Mouse (Mus musculus) midbrain, embryonic 13.5 days (tissue): ENCODE measurements around the gene Men1. TPM values are rescaled to one million over a fixed set of nuclear protein-coding genes. Genes with fewer than 3 reads are reported as not detected.
A peak's percentile ranks its signal among the peaks of the same experiment; 100 is the strongest.

ENCODE experiments used
- ATAC-seq: fragments of 200-750 bp; cut with Nextera tagmentation; 2 replicates; pipeline ENCODE4 v1.8.0; 2017; ENCODE audit warnings: mild to moderate bottlenecking, moderate TSS enrichment, moderate library complexity
- H3K27ac ChIP-seq: fragments of 300-500 bp; sonication (generic); 2 replicates; pipeline ENCODE4 v1.5.1; 2015; ENCODE audit warnings: inconsistent platforms, mild to moderate bottlenecking, moderate library complexity
- H3K27me3 ChIP-seq: fragments of 300-500 bp; sonication (generic); 2 replicates; pipeline ENCODE4 v1.6.1; 2015; ENCODE audit warnings: mild to moderate bottlenecking, inconsistent platforms
- H3K36me3 ChIP-seq: fragments of 300-500 bp; sonication (generic); 2 replicates; pipeline ENCODE4 v1.6.1; 2015; ENCODE audit warnings: mild to moderate bottlenecking, inconsistent platforms
- H3K4me1 ChIP-seq: fragments of 300-500 bp; sonication (generic); replicated peaks from 2 replicates; pipeline ENCODE4 v1.6.1; 2015; ENCODE audit warnings: inconsistent platforms
- H3K4me2 ChIP-seq: fragments of 300-500 bp; sonication (generic); replicated peaks from 2 replicates; pipeline ENCODE4 v1.6.1; 2015; ENCODE audit warnings: moderate library complexity, mild to moderate bottlenecking, inconsistent platforms
- H3K4me3 ChIP-seq: fragments of 300-500 bp; sonication (generic); replicated peaks from 2 replicates; pipeline ENCODE4 v1.5.1; 2015; ENCODE audit warnings: mild to moderate bottlenecking, inconsistent platforms
- H3K9ac ChIP-seq: fragments of 300-500 bp; sonication (generic); replicated peaks from 2 replicates; pipeline ENCODE4 v1.6.1; 2015; ENCODE audit warnings: mild to moderate bottlenecking, inconsistent platforms
- H3K9me3 ChIP-seq: fragments of 300-500 bp; sonication (generic); 2 replicates; pipeline ENCODE4 v1.6.1; 2016; ENCODE audit warnings: mild to moderate bottlenecking, inconsistent platforms
- WGBS: fragments of 180-500 bp; shearing (Covaris S2); methylation state at CpG from one replicate; pipeline ENCODE4 v1.1.7; 2015; 5-methylcytosine and 5-hydroxymethylcytosine counted together
- polyA plus RNA-seq: library from polyadenylated mRNA; unstranded; fragments of >200 nt; fragmentation: Nextera tagmentation; extraction: Ambion mirVana; gene quantifications from 2 replicates; pipeline ENCODE4 v1.2.1, GENCODE M21; 2015

Gene Men1
- polyA plus RNA-seq, 1 experiment from 2014 or later: 81.1 TPM

GRCm38 (mm10) chr19:6342276-6342933 is 7.6 kb downstream of the Men1 start:
- H3K4me3 ChIP-seq: no peak overlapping the region

DNA sequence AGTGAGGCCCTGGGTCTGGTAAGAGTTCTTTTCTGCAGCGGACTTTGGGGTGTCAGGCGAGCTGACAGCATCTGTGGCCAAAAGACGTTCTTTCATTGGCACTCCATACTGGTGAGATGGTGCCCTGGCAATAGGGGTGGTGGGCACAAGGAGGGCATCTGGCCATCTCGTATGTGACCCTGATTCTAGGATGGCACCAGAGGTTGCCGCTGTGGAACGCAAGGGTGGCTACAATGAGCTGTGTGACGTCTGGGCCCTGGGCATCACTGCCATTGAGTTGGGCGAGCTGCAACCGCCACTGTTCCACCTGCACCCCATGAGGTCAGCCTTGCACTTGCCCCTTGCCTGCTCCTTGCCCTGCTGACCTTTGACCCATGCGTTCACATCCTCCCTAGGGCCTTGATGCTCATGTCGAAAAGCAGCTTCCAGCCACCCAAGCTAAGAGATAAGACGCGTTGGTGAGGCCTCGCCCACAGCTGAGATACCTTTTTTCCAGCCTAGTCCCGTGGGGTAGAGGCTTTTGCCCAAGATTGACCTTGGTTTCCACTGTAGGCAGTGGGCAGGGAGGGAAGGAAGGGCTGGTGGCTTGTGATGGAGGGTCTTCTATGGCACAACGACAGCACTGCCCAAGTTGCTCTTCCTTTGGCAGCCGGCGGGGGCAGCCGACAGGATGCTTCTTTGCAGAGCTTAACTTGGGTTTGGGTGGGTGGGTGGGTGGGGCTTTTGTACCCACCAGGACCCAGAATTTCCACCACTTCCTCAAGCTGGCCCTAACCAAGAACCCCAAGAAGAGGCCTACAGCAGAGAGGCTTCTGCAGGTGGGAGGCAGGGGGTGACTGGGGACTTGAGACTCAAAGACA is 8.5 kb downstream of the Men1 start:
- peaks cover 84% of the 10 kb centered on the region for H3K36me3 ChIP-seq

More at GRCm38 (mm10) chr19:6342276-6342933, 7.6 kb downstream of the Men1 start:
- no peak; the same call in 1 of the 2 replicates for ATAC-seq
- Histone ChIP-seq H3K4me1 (peaks cover 25% of the 10 kb centered on the region), H3K36me3 (peaks cover 85% of the 10 kb centered on the region), H3K9ac (no peak overlapping the region), H3K27me3 (no peaks in the 10 kb centered on the region), H3K4me2 (peak overlapping the region; percentile 86; the same call in 1 of the 2 replicates), H3K27ac (no peak overlapping the region), H3K9me3 (no peaks in the 10 kb centered on the region)
- 78% methylated on average over 5 of the region's 5 CpGs for WGBS

DNA sequence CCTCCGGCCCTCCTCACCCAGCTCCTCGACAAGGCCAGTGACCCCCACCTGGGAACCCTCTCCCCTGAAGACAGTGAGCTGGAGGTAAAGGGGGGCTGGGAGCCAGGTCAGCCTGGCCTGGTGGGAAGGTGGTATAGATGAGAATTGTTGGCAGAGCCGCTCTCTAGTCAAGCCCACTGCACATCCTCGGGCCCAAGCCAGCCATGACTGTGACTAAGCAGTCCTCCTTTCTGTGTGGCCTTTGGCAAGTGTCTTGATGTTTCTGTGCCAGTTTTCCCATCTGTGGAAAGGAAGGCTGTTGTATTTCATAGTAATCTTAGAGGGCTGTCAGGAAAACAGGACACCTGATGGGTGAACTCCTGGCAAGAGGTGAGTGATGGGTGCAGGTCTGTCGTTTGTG is 9.2 kb downstream of the Men1 start:
- 94% methylated on average over 5 of the region's 5 CpGs for WGBS
- peaks cover 77% of the 10 kb centered on the region for H3K36me3 ChIP-seq
- no peak overlapping the region for H3K4me3 ChIP-seq
- no peak for ATAC-seq
- H3K9ac ChIP-seq: no peak overlapping the region
- no peaks in the 10 kb centered on the region for H3K9me3 ChIP-seq
- H3K4me1 ChIP-seq: peaks cover 21% of the 10 kb centered on the region
- no peak overlapping the region for H3K4me2 ChIP-seq
- no peak overlapping the region for H3K27ac ChIP-seq
- no peaks in the 10 kb centered on the region for H3K27me3 ChIP-seq

More for the DNA sequence above, 8.5 kb downstream of the Men1 start:
- ATAC-seq: no peak
- Histone ChIP-seq H3K9ac (no peak overlapping the region), H3K4me1 (peaks cover 21% of the 10 kb centered on the region), H3K4me2 (no peak overlapping the region), H3K27me3 (no peaks in the 10 kb centered on the region), H3K9me3 (no peaks in the 10 kb centered on the region), H3K4me3 (no peak overlapping the region), H3K27ac (no peak overlapping the region)
- 89% methylated on average over 19 of the region's 19 CpGs for WGBS

- Histone ChIP-seq H3K9me3 (no peaks in the 10 kb centered on the region), H3K4me2 (no peak overlapping the region), H3K27ac (no peak overlapping the region), H3K36me3 (peaks cover 76% of the 10 kb centered on the region), H3K27me3 (no peaks in the 10 kb centered on the region), H3K4me1 (peaks cover 14% of the 10 kb centered on the region), H3K4me3 (no peak overlapping the region), H3K9ac (no peak overlapping the region)
- 96% methylated on average over 5 of the region's 5 CpGs for WGBS
- no peak for ATAC-seq
Measured at GRCm38 (mm10) chr19:6346023-6346422, 11.2 kb downstream of the Men1 start.

GRCm38 (mm10) chr19:6346661-6347060 is 11.9 kb downstream of the Men1 start:
- Histone ChIP-seq H3K36me3 (peaks cover 82% of the 10 kb centered on the region), H3K4me2 (no peak overlapping the region), H3K4me3 (no peak overlapping the region), H3K9me3 (no peaks in the 10 kb centered on the region), H3K4me1 (peaks cover 7% of the 10 kb centered on the region), H3K27me3 (no peaks in the 10 kb centered on the region), H3K9ac (no peak overlapping the region), H3K27ac (no peak overlapping the region)
- WGBS: 92% methylated on average over 10 of the region's 10 CpGs
- ATAC-seq: no peak

- Histone ChIP-seq H3K27ac (no peak overlapping the region), H3K4me2 (no peak overlapping the region), H3K4me3 (no peak overlapping the region), H3K9ac (no peak overlapping the region), H3K9me3 (no peaks in the 10 kb centered on the region), H3K27me3 (no peaks in the 10 kb centered on the region), H3K4me1 (peaks cover 6% of the 10 kb centered on the region), H3K36me3 (peaks cover 77% of the 10 kb centered on the region)
- WGBS: 93% methylated on average over 4 of the region's 4 CpGs
- no peak for ATAC-seq
Measured at GRCm38 (mm10) chr19:6347615-6348014, 12.8 kb downstream of the Men1 start.

DNA sequence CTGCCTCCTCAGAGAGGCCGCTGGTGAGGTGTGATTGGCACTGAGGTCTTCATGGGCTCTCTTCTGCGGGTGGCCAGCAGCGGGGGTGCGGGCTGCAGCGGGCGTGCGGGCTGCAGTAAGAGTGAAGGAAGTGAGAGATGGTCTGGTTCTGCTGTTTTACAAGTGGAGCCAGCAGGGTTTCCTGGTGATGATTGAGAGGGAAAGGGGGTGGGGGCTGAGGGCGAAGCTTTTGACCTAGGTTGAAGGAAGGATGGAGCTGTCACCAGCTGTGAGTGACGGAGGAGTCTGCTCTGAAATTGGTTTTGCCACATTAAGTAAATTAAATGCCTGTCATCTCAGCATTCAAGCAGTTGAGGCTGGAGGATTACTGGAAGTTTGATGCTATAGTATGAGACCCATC is 13.9 kb downstream of the Men1 start:
- H3K9ac ChIP-seq: no peak overlapping the region
- no peak for ATAC-seq
- H3K4me3 ChIP-seq: no peak overlapping the region
- no peak overlapping the region for H3K4me2 ChIP-seq
- H3K27ac ChIP-seq: 0 out of 2 replicates have a peak overlapping the region, but pooled peaks have one; percentile 7
- H3K4me1 ChIP-seq: peaks cover 6% of the 10 kb centered on the region
- 75% methylated on average over 9 of the region's 9 CpGs for WGBS
- H3K36me3 ChIP-seq: peaks cover 77% of the 10 kb centered on the region
- H3K27me3 ChIP-seq: no peaks in the 10 kb centered on the region
- H3K9me3 ChIP-seq: no peaks in the 10 kb centered on the region

- Histone ChIP-seq H3K4me3 (no peak overlapping the region), H3K27ac (0 out of 2 replicates have a peak overlapping the region, but pooled peaks have one; percentile 7), H3K4me2 (no peak overlapping the region), H3K9ac (no peak overlapping the region), H3K9me3 (no peaks in the 10 kb centered on the region), H3K36me3 (peaks cover 77% of the 10 kb centered on the region), H3K4me1 (peaks cover 6% of the 10 kb centered on the region), H3K27me3 (no peaks in the 10 kb centered on the region)
- 46% methylated on average over 14 of the region's 14 CpGs for WGBS
- no peak for ATAC-seq
Measured at GRCm38 (mm10) chr19:6349215-6349983, 14.6 kb downstream of the Men1 start.

- Histone ChIP-seq H3K9me3 (no peaks in the 10 kb centered on the region), H3K4me3 (no peak overlapping the region), H3K27me3 (no peaks in the 10 kb centered on the region), H3K36me3 (peaks cover 56% of the 10 kb centered on the region), H3K9ac (no peak overlapping the region), H3K4me2 (no peak overlapping the region), H3K27ac (no peak overlapping the region), H3K4me1 (peaks cover 6% of the 10 kb centered on the region)
- ATAC-seq: no peak
- 68% methylated on average over 14 of the region's 14 CpGs for WGBS
Measured at GRCm38 (mm10) chr19:6351431-6352106, 16.8 kb downstream of the Men1 start.

GRCm38 (mm10) chr19:6352107-6352505 is 17.3 kb downstream of the Men1 start:
- Histone ChIP-seq H3K9ac (no peak overlapping the region), H3K4me1 (peaks cover 6% of the 10 kb centered on the region), H3K4me2 (no peak overlapping the region), H3K27me3 (no peaks in the 10 kb centered on the region), H3K9me3 (no peaks in the 10 kb centered on the region), H3K4me3 (no peak overlapping the region), H3K27ac (no peak overlapping the region), H3K36me3 (peaks cover 51% of the 10 kb centered on the region)
- WGBS: 96% methylated on average over 2 of the region's 2 CpGs
- no peak for ATAC-seq

DNA sequence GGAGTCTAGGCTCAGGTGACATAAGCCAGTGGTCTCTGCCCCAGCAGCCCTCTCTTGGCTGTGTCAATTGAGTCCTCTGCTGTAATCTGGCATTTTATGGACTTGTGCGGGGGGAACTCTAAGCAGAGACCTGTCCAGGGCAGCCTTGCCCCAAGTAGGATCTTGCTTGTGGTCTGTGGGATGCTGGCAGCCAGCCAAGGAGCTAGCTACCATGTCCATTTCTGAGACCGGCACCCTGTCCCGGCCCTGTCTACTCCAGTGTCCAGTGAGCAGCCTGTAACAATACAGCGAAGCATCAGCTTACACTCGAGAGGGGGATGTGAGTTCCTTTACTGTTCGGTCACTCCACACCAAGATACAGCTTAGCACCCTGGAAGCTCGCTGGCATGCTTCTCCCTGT is 19.3 kb downstream of the Men1 start:
- no peaks in the 10 kb centered on the region for H3K9me3 ChIP-seq
- WGBS: 85% methylated on average over 7 of the region's 7 CpGs
- no peak overlapping the region for H3K4me2 ChIP-seq
- ATAC-seq: no peak
- no peak overlapping the region for H3K9ac ChIP-seq
- H3K4me1 ChIP-seq: peaks cover 6% of the 10 kb centered on the region; the same call in 1 of the 2 replicates
- H3K36me3 ChIP-seq: peaks cover 40% of the 10 kb centered on the region
- no peak overlapping the region for H3K27ac ChIP-seq
- H3K27me3 ChIP-seq: no peaks in the 10 kb centered on the region
- H3K4me3 ChIP-seq: no peak overlapping the region
